Mouse (Mus musculus): ENCODE data around the gene Fgfr2. TPM values are rescaled to one million over a fixed set of nuclear protein-coding genes. Genes with fewer than 3 reads are reported as not detected.

Gene Fgfr2
- polyA plus RNA-seq, 1 experiment: 1.7 TPM

DNA sequence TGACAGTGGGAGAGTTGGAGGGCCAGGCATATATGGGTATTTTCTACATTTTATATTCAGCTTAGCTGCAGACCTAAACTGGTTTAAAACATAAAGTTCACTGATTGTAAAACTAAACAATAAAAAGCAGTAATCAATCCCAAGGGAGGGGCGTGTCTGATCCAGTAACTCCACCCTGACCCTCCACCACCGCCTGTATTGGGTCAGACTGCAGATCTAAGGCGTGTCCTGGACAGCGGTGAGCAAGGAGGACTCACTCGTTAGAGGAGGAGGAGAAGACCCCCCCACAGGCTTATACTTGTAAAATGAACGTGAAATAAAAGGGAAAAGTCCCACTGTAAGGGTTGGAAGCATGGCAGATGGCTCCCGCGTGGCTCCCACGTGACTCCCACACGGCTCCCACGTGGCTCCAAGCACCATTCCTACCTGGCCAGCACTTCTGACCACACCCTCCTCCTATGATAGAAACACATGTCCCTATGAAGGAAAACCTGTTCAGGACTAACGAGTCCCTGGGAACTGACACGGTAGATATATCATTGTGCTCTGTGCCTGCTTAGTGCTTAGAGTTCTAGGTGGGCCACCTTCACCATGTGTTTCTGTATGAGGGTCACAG, 2131.9 kb downstream of the Fgfr2 start:
- TF ChIP-seq CTCF (IDR thresholded peaks at IDR 0.05; ENCODE audit: control insufficient read depth, insufficient read depth, insufficient read length) (no peak), MYOD1 (IDR thresholded peaks at IDR 0.05; ENCODE audit: control insufficient read depth, insufficient read length, low read depth) (no peak), MYOG (IDR thresholded peaks at IDR 0.05; ENCODE audit: control insufficient read depth, extremely low read depth, insufficient read length) (no peak), MAX (IDR thresholded peaks at IDR 0.05) (no peak), USF1 (IDR thresholded peaks at IDR 0.05; ENCODE audit: low read depth) (no peak), FOSL1 (IDR thresholded peaks at IDR 0.05; ENCODE audit: insufficient read depth, low read length, poor library complexity, severe bottlenecking) (no peak), CEBPB (IDR thresholded peaks at IDR 0.05; ENCODE audit: low read depth) (no peak)
- Histone ChIP-seq H3K4me3 (ENCODE audit: insufficient read depth, poor library complexity, severe bottlenecking) (no peak overlapping the region), H3K79me2 (ENCODE audit: control insufficient read depth, insufficient read depth) (no peaks in the 10 kb centered on the region), H3ac (ENCODE audit: control insufficient read depth, insufficient read length, low read depth) (no peak overlapping the region), H3K36me3 (ENCODE audit: control insufficient read depth, insufficient read depth) (peaks cover 5% of the 10 kb centered on the region), H3K27me3 (ENCODE audit: control insufficient read depth, insufficient read depth, insufficient read length) (no peaks in the 10 kb centered on the region), H3K79me3 (ENCODE audit: low read depth) (no peaks in the 10 kb centered on the region)

DNA sequence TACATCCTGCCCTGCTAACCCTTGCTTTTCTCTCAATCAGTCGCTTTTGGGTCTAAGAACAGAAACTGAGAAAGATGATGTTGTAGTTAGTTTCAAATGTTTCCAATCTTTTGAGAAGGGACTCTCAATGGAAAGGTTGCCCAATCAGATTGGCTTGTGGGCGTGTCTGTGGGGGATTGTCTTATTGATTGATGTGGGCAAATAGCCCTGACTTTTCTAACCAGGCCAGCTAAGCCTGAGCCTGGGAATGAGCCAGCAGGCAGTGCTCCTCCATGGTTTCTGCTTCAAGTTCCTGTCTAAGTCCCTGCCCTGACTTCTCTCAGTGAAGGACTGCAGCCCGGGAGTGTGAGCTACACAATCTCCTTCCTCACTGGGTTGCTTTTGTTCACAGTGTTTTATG, 2133.8 kb downstream of the Fgfr2 start:
- H3K4me3 ChIP-seq (ENCODE audit: insufficient read depth, poor library complexity, severe bottlenecking): no peak overlapping the region
- H3K27me3 ChIP-seq (ENCODE audit: control insufficient read depth, insufficient read depth, insufficient read length): no peaks in the 10 kb centered on the region
- H3K79me3 ChIP-seq (ENCODE audit: low read depth): no peaks in the 10 kb centered on the region
- peaks cover 21% of the 10 kb centered on the region for H3K36me3 ChIP-seq (ENCODE audit: control insufficient read depth, insufficient read depth)
- H3ac ChIP-seq (ENCODE audit: control insufficient read depth, insufficient read length, low read depth): no peak overlapping the region
- H3K79me2 ChIP-seq (ENCODE audit: control insufficient read depth, insufficient read depth): no peaks in the 10 kb centered on the region
- no peak for TF ChIP-seq MAX (IDR thresholded peaks at IDR 0.05)
- no peak for TF ChIP-seq MYOD1 (IDR thresholded peaks at IDR 0.05; ENCODE audit: control insufficient read depth, insufficient read length, low read depth)
- no peak for TF ChIP-seq USF1 (IDR thresholded peaks at IDR 0.05; ENCODE audit: low read depth)
- no peak for TF ChIP-seq CTCF (IDR thresholded peaks at IDR 0.05; ENCODE audit: control insufficient read depth, insufficient read depth, insufficient read length)
- no peak for TF ChIP-seq CEBPB (IDR thresholded peaks at IDR 0.05; ENCODE audit: low read depth)
- no peak for TF ChIP-seq MYOG (IDR thresholded peaks at IDR 0.05; ENCODE audit: control insufficient read depth, extremely low read depth, insufficient read length)
- TF ChIP-seq FOSL1 (IDR thresholded peaks at IDR 0.05; ENCODE audit: insufficient read depth, low read length, poor library complexity, severe bottlenecking): no peak

- H3K79me2 ChIP-seq (ENCODE audit: control insufficient read depth, insufficient read depth): no peaks in the 10 kb centered on the region
- H3K36me3 ChIP-seq (ENCODE audit: control insufficient read depth, insufficient read depth): peaks cover 22% of the 10 kb centered on the region
- no peak overlapping the region for H3K4me3 ChIP-seq (ENCODE audit: insufficient read depth, poor library complexity, severe bottlenecking)
- H3K27me3 ChIP-seq (ENCODE audit: control insufficient read depth, insufficient read depth, insufficient read length): no peaks in the 10 kb centered on the region
- no peak for TF ChIP-seq MYOD1 (IDR thresholded peaks at IDR 0.05; ENCODE audit: control insufficient read depth, insufficient read length, low read depth)
- no peak for TF ChIP-seq MAX (IDR thresholded peaks at IDR 0.05)
- TF ChIP-seq FOSL1 (IDR thresholded peaks at IDR 0.05; ENCODE audit: insufficient read depth, low read length, poor library complexity, severe bottlenecking): no peak
- no peak for TF ChIP-seq CEBPB (IDR thresholded peaks at IDR 0.05; ENCODE audit: low read depth)
- H3ac ChIP-seq (ENCODE audit: control insufficient read depth, insufficient read length, low read depth): no peak overlapping the region
- H3K79me3 ChIP-seq (ENCODE audit: low read depth): no peaks in the 10 kb centered on the region
These were observed 2135.0 kb downstream of the Fgfr2 start for GRCm38 (mm10) chr7:130988146-130988545.

DNA sequence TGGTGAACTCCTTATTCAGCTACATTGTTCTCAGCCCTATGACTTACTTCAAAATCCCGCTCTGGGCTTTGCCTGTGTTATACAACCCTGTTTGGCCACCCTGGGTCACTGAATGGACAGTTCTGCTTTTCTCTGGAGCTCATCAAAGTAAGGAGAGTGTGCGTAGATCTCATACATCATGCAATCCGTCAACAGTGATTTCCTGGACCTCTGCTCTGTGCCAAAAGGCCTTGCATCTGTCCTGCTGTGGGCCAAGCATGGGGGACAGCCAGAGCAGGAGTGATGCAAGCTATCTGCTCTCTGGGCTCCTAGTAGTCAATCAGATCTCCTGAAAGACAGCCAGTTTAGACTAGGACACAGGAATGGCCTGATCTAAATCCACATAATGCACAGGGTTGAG, 2137.4 kb downstream of the Fgfr2 start:
- no peak for TF ChIP-seq FOSL1 (IDR thresholded peaks at IDR 0.05; ENCODE audit: insufficient read depth, low read length, poor library complexity, severe bottlenecking)
- no peak for TF ChIP-seq CEBPB (IDR thresholded peaks at IDR 0.05; ENCODE audit: low read depth)
- TF ChIP-seq MYOD1 (IDR thresholded peaks at IDR 0.05; ENCODE audit: control insufficient read depth, insufficient read length, low read depth): no peak
- TF ChIP-seq USF1 (IDR thresholded peaks at IDR 0.05; ENCODE audit: low read depth): no peak
- no peak for TF ChIP-seq MAX (IDR thresholded peaks at IDR 0.05)
- TF ChIP-seq MYOG (IDR thresholded peaks at IDR 0.05; ENCODE audit: control insufficient read depth, extremely low read depth, insufficient read length): no peak
- no peak for TF ChIP-seq CTCF (IDR thresholded peaks at IDR 0.05; ENCODE audit: control insufficient read depth, insufficient read depth, insufficient read length)
- Histone ChIP-seq H3K27me3 (ENCODE audit: control insufficient read depth, insufficient read depth, insufficient read length) (no peaks in the 10 kb centered on the region), H3ac (ENCODE audit: control insufficient read depth, insufficient read length, low read depth) (no peak overlapping the region)

GRCm38 (mm10) chr7:130985193-130985592, 2138.0 kb downstream of the Fgfr2 start:
- peaks cover 29% of the 10 kb centered on the region for H3K36me3 ChIP-seq (ENCODE audit: control insufficient read depth, insufficient read depth)
- no peaks in the 10 kb centered on the region for H3K79me2 ChIP-seq (ENCODE audit: control insufficient read depth, insufficient read depth)
- H3K4me3 ChIP-seq (ENCODE audit: insufficient read depth, poor library complexity, severe bottlenecking): no peak overlapping the region
- no peak for TF ChIP-seq MAX (IDR thresholded peaks at IDR 0.05)
- no peak for TF ChIP-seq CEBPB (IDR thresholded peaks at IDR 0.05; ENCODE audit: low read depth)
- no peak for TF ChIP-seq FOSL1 (IDR thresholded peaks at IDR 0.05; ENCODE audit: insufficient read depth, low read length, poor library complexity, severe bottlenecking)
- TF ChIP-seq USF1 (IDR thresholded peaks at IDR 0.05; ENCODE audit: low read depth): no peak
- no peak for TF ChIP-seq MYOD1 (IDR thresholded peaks at IDR 0.05; ENCODE audit: control insufficient read depth, insufficient read length, low read depth)
- TF ChIP-seq CTCF (IDR thresholded peaks at IDR 0.05; ENCODE audit: control insufficient read depth, insufficient read depth, insufficient read length): no peak
- TF ChIP-seq MYOG (IDR thresholded peaks at IDR 0.05; ENCODE audit: control insufficient read depth, extremely low read depth, insufficient read length): no peak
- no peaks in the 10 kb centered on the region for H3K79me3 ChIP-seq (ENCODE audit: low read depth)
- H3ac ChIP-seq (ENCODE audit: control insufficient read depth, insufficient read length, low read depth): no peak overlapping the region
- no peaks in the 10 kb centered on the region for H3K27me3 ChIP-seq (ENCODE audit: control insufficient read depth, insufficient read depth, insufficient read length)

More for the DNA sequence above, 2137.4 kb downstream of the Fgfr2 start:
- no peaks in the 10 kb centered on the region for H3K79me3 ChIP-seq (ENCODE audit: low read depth)
- no peaks in the 10 kb centered on the region for H3K79me2 ChIP-seq (ENCODE audit: control insufficient read depth, insufficient read depth)
- H3K4me3 ChIP-seq (ENCODE audit: insufficient read depth, poor library complexity, severe bottlenecking): no peak overlapping the region
- H3K36me3 ChIP-seq (ENCODE audit: control insufficient read depth, insufficient read depth): peaks cover 29% of the 10 kb centered on the region

- Histone ChIP-seq H3K4me3 (ENCODE audit: insufficient read depth, poor library complexity, severe bottlenecking) (no peak overlapping the region), H3ac (ENCODE audit: control insufficient read depth, insufficient read length, low read depth) (no peak overlapping the region), H3K36me3 (ENCODE audit: control insufficient read depth, insufficient read depth) (peaks cover 32% of the 10 kb centered on the region), H3K79me3 (ENCODE audit: low read depth) (no peaks in the 10 kb centered on the region), H3K79me2 (ENCODE audit: control insufficient read depth, insufficient read depth) (no peaks in the 10 kb centered on the region), H3K27me3 (ENCODE audit: control insufficient read depth, insufficient read depth, insufficient read length) (no peaks in the 10 kb centered on the region)
- TF ChIP-seq CEBPB (IDR thresholded peaks at IDR 0.05; ENCODE audit: low read depth) (no peak), CTCF (IDR thresholded peaks at IDR 0.05; ENCODE audit: control insufficient read depth, insufficient read depth, insufficient read length) (no peak), MAX (IDR thresholded peaks at IDR 0.05) (no peak), MYOG (IDR thresholded peaks at IDR 0.05; ENCODE audit: control insufficient read depth, extremely low read depth, insufficient read length) (no peak), MYOD1 (IDR thresholded peaks at IDR 0.05; ENCODE audit: control insufficient read depth, insufficient read length, low read depth) (no peak), FOSL1 (IDR thresholded peaks at IDR 0.05; ENCODE audit: insufficient read depth, low read length, poor library complexity, severe bottlenecking) (no peak), USF1 (IDR thresholded peaks at IDR 0.05; ENCODE audit: low read depth) (no peak)
These were observed 2138.9 kb downstream of the Fgfr2 start for GRCm38 (mm10) chr7:130984294-130984693.
